Mouse (Mus musculus): ENCODE measurements around the gene Ripk3. TPM values are rescaled to one million over a fixed set of nuclear protein-coding genes. Genes with fewer than 3 reads are reported as not detected.
"Not testable (repeated sequence)": the region's sequence is repeated elsewhere in the genome, so short reads cannot be mapped to it uniquely, and the experiment has no call there.

Ripk3 gene
- polyA plus RNA-seq, 1 experiment from 2014 or later: 55.8 TPM

- H3K4me2 ChIP-seq (ENCODE audit: low read depth, low read length): peak overlapping the region; percentile 92
- H3K9me3 ChIP-seq (ENCODE audit: control insufficient read depth, low read length): no peaks in the 10 kb centered on the region
- peaks cover 14% of the 10 kb centered on the region for H3K4me1 ChIP-seq (ENCODE audit: control insufficient read depth, insufficient read depth, low read length)
- WGBS: 11% methylated on average over 52 of the region's 52 CpGs
- H3K4me3 ChIP-seq (ENCODE audit: low read length): peak overlapping the region; percentile 45
- peaks cover 11% of the 10 kb centered on the region for H3K27me3 ChIP-seq (replicated peaks; ENCODE audit: control insufficient read depth, insufficient read depth, low read length)
- H3K36me3 ChIP-seq (ENCODE audit: control insufficient read depth, insufficient read depth, low read length): no peaks in the 10 kb centered on the region
- peak overlapping the region; percentile 71 for H3K9ac ChIP-seq (ENCODE audit: low read depth, low read length)
- H3K27ac ChIP-seq (ENCODE audit: low read length): no peak overlapping the region
- peak; percentile 68 for ATAC-seq
These were observed 20.9 kb downstream of the Ripk3 start for GRCm38 (mm10) chr14:55767519-55768414.

- H3K27ac ChIP-seq (ENCODE audit: low read length): no peak within 1 kb of the TSS
- peaks cover 22% of the 10 kb centered on the region for H3K4me1 ChIP-seq (ENCODE audit: control insufficient read depth, insufficient read depth, low read length)
- 63% methylated on average over 4 of the region's 4 CpGs for WGBS
These were observed 23.0 kb downstream of the Ripk3 start, which contains the start of gene Ltb4r1 for GRCm38 (mm10) chr14:55765696-55766095. Ltb4r1 (plus strand) TSS chr14:55765962.

DNA sequence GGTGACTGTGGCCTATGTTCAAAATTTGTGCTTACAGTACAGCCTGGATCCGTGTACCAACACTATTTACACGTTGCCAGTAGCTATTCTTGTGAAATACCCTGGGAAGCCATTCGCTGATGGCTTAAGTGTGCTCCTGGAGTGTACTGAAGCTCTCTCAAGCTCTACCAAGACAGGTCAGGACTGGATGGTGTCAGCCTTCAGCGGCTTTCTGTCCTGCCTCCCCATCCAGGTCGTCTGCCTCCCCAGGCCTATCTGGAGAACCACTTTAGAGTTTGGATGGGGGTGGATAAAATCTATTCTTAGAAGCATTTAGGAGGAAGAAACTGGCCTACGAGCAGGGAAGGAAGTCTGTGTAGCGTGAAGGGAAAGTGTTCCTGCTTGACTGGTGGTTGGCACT lies 25.5 kb downstream of the Ripk3 start:
- Histone ChIP-seq H3K36me3 (ENCODE audit: control insufficient read depth, insufficient read depth, low read length) (no peaks in the 10 kb centered on the region), H3K27ac (ENCODE audit: low read length) (peak overlapping the region; percentile 1; the same call in 1 of the 2 replicates), H3K4me3 (ENCODE audit: low read length) (no peak overlapping the region), H3K9ac (ENCODE audit: low read depth, low read length) (no peak overlapping the region), H3K4me2 (ENCODE audit: low read depth, low read length) (0 out of 2 replicates have a peak overlapping the region, but pooled peaks have one; percentile 100), H3K4me1 (ENCODE audit: control insufficient read depth, insufficient read depth, low read length) (peaks cover 23% of the 10 kb centered on the region), H3K9me3 (ENCODE audit: control insufficient read depth, low read length) (no peaks in the 10 kb centered on the region), H3K27me3 (replicated peaks; ENCODE audit: control insufficient read depth, insufficient read depth, low read length) (peaks cover 23% of the 10 kb centered on the region)
- 63% methylated on average over 7 of the region's 7 CpGs for WGBS
- ATAC-seq: no peak

More at GRCm38 (mm10) chr14:55765696-55766095, 23.0 kb downstream of the Ripk3 start, which contains the start of gene Ltb4r1:
- Histone ChIP-seq H3K4me3 (ENCODE audit: low read length) (no peak within 1 kb of the TSS), H3K9ac (ENCODE audit: low read depth, low read length) (no peak within 1 kb of the TSS), H3K36me3 (ENCODE audit: control insufficient read depth, insufficient read depth, low read length) (no peaks in the 10 kb centered on the region), H3K4me2 (ENCODE audit: low read depth, low read length) (no peak within 1 kb of the TSS), H3K9me3 (ENCODE audit: control insufficient read depth, low read length) (no peaks in the 10 kb centered on the region), H3K27me3 (replicated peaks; ENCODE audit: control insufficient read depth, insufficient read depth, low read length) (peaks cover 22% of the 10 kb centered on the region)
- no peak for ATAC-seq

DNA sequence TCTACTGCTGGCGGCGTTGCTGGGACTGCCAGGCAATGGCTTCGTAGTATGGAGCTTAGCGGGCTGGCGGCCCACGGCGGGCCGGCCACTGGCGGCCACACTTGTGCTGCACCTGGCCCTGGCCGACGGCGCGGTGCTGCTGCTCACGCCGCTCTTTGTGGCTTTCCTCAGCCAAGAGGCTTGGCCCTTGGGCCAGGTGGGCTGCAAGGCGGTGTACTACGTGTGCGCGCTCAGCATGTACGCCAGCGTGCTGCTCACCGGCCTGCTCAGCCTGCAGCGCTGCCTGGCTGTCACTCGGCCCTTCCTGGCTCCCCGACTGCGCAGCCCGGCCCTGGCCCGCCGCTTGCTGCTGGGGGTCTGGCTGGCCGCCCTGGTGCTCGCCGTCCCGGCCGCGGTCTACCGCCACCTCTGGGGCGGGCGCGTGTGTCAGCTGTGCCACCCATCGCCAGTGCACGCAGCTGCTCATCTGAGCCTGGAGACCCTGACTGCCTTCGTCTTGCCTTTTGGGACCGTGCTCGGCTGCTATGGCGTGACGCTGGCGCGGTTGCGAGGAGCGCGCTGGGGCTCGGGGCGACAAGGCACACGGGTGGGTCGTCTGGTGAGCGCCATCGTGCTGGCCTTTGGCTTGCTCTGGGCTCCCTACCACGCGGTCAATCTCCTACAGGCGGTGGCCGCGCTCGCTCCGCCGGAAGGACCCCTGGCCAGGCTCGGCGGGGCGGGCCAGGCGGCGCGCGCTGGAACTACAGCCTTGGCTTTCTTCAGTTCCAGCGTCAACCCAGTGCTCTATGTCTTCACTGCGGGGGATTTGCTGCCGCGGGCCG lies 26.5 kb downstream of the Ripk3 start:
- ATAC-seq: peak; percentile 52
- H3K4me1 ChIP-seq (ENCODE audit: control insufficient read depth, insufficient read depth, low read length): peaks cover 19% of the 10 kb centered on the region
- WGBS: under 1% methylated on average over 77 of the region's 77 CpGs
- H3K4me2 ChIP-seq (ENCODE audit: low read depth, low read length): peak overlapping the region; percentile 100
- no peaks in the 10 kb centered on the region for H3K36me3 ChIP-seq (ENCODE audit: control insufficient read depth, insufficient read depth, low read length)
- H3K27ac ChIP-seq (ENCODE audit: low read length): peak overlapping the region; percentile 1
- H3K27me3 ChIP-seq (replicated peaks; ENCODE audit: control insufficient read depth, insufficient read depth, low read length): peaks cover 18% of the 10 kb centered on the region
- H3K4me3 ChIP-seq (ENCODE audit: low read length): peak overlapping the region; percentile 66
- H3K9ac ChIP-seq (ENCODE audit: low read depth, low read length): peak overlapping the region; percentile 84
- H3K9me3 ChIP-seq (ENCODE audit: control insufficient read depth, low read length): no peaks in the 10 kb centered on the region

DNA sequence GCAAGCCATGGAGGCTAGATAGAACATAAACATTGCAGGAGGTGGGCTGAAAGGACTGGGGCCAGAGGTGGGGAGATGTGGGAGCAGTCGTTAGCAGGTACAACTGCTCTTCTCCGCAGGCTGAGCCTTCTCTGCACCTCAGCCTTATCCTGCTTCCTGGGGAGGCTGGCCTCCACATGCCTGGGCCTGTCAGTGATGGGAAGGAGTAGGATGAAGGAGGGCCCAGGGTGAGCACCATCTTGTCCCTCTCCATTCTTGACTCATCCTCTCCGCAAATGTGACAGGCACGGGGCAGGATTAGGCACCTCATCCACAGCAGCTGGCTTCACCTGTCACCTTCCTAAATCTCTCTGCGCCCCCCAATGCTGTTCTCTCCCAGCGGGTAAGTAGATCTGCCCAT lies 27.5 kb downstream of the Ripk3 start, which contains the start of gene Ltb4r2:
Ltb4r2 (plus strand) TSS at position 266 of the 400 bp plus-strand sequence.
- Histone ChIP-seq H3K9ac (ENCODE audit: low read depth, low read length) (peak within 1 kb of the TSS; percentile 84), H3K27me3 (replicated peaks; ENCODE audit: control insufficient read depth, insufficient read depth, low read length) (peaks cover 16% of the 10 kb centered on the region), H3K27ac (ENCODE audit: low read length) (peak within 1 kb of the TSS; percentile 1), H3K36me3 (ENCODE audit: control insufficient read depth, insufficient read depth, low read length) (no peaks in the 10 kb centered on the region), H3K4me2 (ENCODE audit: low read depth, low read length) (peak within 1 kb of the TSS; percentile 100), H3K9me3 (ENCODE audit: control insufficient read depth, low read length) (no peaks in the 10 kb centered on the region), H3K4me1 (ENCODE audit: control insufficient read depth, insufficient read depth, low read length) (peaks cover 19% of the 10 kb centered on the region), H3K4me3 (ENCODE audit: low read length) (peak within 1 kb of the TSS; percentile 66)
- ATAC-seq: no peak
- WGBS: 75% methylated on average over 6 of the region's 6 CpGs

DNA sequence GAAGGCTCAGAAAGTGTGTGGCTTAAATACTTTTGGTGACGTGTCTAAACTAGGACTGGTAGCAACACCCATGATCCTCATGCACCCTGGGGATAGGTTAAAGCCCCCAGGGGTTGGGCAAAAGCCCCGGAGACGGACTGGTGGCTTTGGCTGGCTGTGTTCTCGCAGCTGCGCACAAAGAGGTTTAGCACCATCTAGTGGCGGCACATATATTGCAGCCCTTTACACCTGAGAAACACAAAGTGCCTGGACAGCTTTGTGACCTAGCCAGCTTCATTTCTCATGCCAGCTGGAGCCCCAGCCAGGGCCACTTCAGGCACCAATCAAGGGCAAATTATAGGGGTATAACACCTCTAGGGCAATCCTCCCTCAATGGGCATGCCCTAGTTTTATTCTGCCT lies 28.5 kb downstream of the Ripk3 start:
- peak overlapping the region; percentile 18 for H3K4me3 ChIP-seq (ENCODE audit: low read length)
- peak overlapping the region; percentile 22; the same call in 1 of the 2 replicates for H3K9ac ChIP-seq (ENCODE audit: low read depth, low read length)
- 2% methylated on average over 6 of the region's 6 CpGs for WGBS
- ATAC-seq: peak; percentile 10; the same call in 1 of the 2 replicates
- H3K27ac ChIP-seq (ENCODE audit: low read length); H3K36me3 ChIP-seq (ENCODE audit: control insufficient read depth, insufficient read depth, low read length); H3K9me3 ChIP-seq (ENCODE audit: control insufficient read depth, low read length): not testable (repeated sequence)
- H3K4me1 ChIP-seq (ENCODE audit: control insufficient read depth, insufficient read depth, low read length): peaks cover 19% of the 10 kb centered on the region
- peaks cover 12% of the 10 kb centered on the region for H3K27me3 ChIP-seq (replicated peaks; ENCODE audit: control insufficient read depth, insufficient read depth, low read length)
- H3K4me2 ChIP-seq (ENCODE audit: low read depth, low read length): peak overlapping the region; percentile 31

DNA sequence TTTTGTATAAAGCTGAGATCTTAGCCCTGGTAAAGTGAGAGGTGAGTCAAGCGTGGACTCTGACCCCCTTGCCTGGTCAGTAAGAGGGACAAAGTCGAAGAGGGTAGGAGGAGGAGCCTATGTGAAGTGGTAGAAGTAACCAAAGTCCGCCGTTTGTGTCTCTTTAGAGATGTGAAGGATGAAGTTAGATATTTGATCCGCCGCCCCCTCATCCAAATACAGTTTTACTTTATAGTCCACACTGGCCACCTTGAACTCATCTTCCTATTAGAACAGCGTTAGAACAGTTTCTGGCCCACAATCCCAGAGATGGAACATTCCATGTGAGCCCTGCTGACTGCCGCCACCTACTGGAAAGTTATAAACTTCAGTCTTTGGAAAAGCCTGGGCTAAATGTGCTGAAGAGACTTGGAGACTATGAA lies 30.3 kb downstream of the Ripk3 start, which contains the start of gene Cideb:
Cideb (minus strand) TSS at position 96 of the 422 bp plus-strand sequence.
- Histone ChIP-seq H3K4me1 (ENCODE audit: control insufficient read depth, insufficient read depth, low read length) (peaks cover 19% of the 10 kb centered on the region), H3K9ac (ENCODE audit: low read depth, low read length) (peak within 1 kb of the TSS; percentile 55), H3K4me3 (ENCODE audit: low read length) (peak within 1 kb of the TSS; percentile 37), H3K9me3 (ENCODE audit: control insufficient read depth, low read length) (no peaks in the 10 kb centered on the region), H3K27ac (ENCODE audit: low read length) (peak within 1 kb of the TSS; percentile 88), H3K36me3 (ENCODE audit: control insufficient read depth, insufficient read depth, low read length) (peaks cover 14% of the 10 kb centered on the region), H3K27me3 (replicated peaks; ENCODE audit: control insufficient read depth, insufficient read depth, low read length) (peaks cover 12% of the 10 kb centered on the region), H3K4me2 (ENCODE audit: low read depth, low read length) (peak within 1 kb of the TSS; percentile 40)
- WGBS: 12% methylated on average over 8 of the region's 8 CpGs
- peak; percentile 81 for ATAC-seq

DNA sequence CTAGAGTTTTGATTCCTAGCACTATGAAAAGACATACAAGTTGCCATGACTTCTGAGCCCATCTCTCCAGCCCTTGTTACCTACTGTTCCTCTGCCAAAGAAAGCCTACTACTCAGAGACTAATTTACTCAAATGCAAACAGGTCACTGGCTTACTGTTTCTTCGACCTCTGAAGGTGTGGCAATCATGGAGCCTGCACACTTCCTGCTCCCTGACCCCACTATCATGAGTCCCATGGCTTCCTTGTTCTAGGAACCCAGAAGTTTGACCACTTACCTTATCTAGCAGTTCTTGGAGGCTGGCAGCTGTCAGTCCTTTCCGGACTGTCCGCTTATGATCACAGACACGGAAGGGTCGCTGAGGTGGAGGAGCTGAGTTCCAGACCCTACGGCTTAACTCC lies 31.1 kb downstream of the Ripk3 start:
- peak; percentile 27 for ATAC-seq
- Histone ChIP-seq H3K9me3 (ENCODE audit: control insufficient read depth, low read length) (no peaks in the 10 kb centered on the region), H3K4me1 (ENCODE audit: control insufficient read depth, insufficient read depth, low read length) (peaks cover 15% of the 10 kb centered on the region), H3K4me3 (ENCODE audit: low read length) (peak overlapping the region; percentile 37), H3K9ac (ENCODE audit: low read depth, low read length) (peak overlapping the region; percentile 55), H3K36me3 (ENCODE audit: control insufficient read depth, insufficient read depth, low read length) (peaks cover 18% of the 10 kb centered on the region), H3K27me3 (replicated peaks; ENCODE audit: control insufficient read depth, insufficient read depth, low read length) (peaks cover 12% of the 10 kb centered on the region), H3K4me2 (ENCODE audit: low read depth, low read length) (peak overlapping the region; percentile 40), H3K27ac (ENCODE audit: low read length) (peak overlapping the region; percentile 88)
- WGBS: 69% methylated on average over 6 of the region's 6 CpGs
